Mouse (Mus musculus) brain, embryonic 14.5 days (tissue): ENCODE measurements at regions not wholly inside any gene's neighbourhood (a gene's known extent, or its start where the extent isn't known, plus 50 kb on each side); places are given as distances from the start of the nearest gene placed in this dataset.

Experiments
- CTCF ChIP-seq: fragments of 200-500 bp; IDR thresholded peaks from 2 replicates; pipeline ENCODE4 v1.5.1; 2012; ENCODE audit warnings: inconsistent platforms, mild to moderate bottlenecking, moderate library complexity, borderline replicate concordance; ENCODE audit not compliant: insufficient read depth, insufficient read length; ENCODE audit errors: extremely low read depth
- POLR2A ChIP-seq: fragments of 200-500 bp; IDR thresholded peaks from 2 replicates; pipeline ENCODE4 v1.6.1; 2012; ENCODE audit warnings: mild to moderate bottlenecking, inconsistent platforms, borderline replicate concordance; ENCODE audit not compliant: poor library complexity, insufficient read depth, insufficient read length, severe bottlenecking; ENCODE audit errors: extremely low read depth

- TF ChIP-seq POLR2A (no peak), CTCF (no peak)
Measured at GRCm38 (mm10) chr3:34893381-34893780, 243.2 kb downstream of the Sox2 start.
